Mouse (Mus musculus): ENCODE data around the gene Gpr157. TPM values are rescaled to one million over a fixed set of nuclear protein-coding genes. Genes with fewer than 3 reads are reported as not detected.

Gpr157 gene
- total RNA-seq, 2 experiments from 2014 or later: 0.62 to 2.6 TPM

DNA sequence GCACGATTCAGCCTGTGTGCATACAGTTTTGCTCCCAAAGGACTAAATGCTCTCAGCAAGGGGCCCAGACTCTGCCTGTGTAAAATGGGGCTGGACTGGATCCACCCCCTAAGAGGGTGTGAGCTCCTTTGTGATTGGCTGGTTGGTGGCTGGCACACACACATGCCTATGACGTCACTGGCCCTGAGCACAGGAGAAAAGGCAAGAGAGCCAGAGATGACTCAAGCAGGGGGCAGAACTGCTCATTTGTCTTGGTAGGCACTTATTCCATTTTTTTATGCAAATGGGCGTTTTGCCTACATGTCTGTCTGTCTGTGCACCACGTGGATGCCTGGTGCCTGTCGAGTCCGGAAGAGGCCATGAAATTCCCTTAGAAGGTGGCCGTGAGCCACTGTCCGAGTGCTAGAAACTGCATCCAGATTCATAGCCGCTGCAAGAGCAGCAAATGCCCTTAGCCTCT lies 50.9 kb downstream of the Gpr157 start:
- ATAC-seq (replicated peaks; ENCODE audit: poor library complexity, severe bottlenecking): peak; percentile 77

DNA sequence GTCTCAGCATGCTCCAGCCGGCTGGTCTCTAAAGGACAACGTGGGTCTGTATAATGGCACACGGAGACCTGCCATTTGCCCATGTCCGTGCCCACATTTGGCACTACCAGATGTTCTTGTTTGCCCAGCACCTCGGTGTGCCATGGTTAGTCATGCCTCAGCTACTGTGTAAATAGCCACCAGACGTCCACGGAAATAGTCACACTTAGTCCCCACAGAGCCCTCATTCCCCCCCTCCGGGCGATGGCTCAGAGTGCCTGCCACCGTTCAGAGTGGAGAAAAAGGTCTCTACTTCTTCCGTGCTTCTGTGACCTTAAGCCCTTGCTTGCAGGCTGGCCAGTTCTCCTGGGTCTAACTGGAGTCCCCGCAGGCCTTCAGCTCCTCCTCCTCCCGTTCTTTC lies 51.9 kb downstream of the Gpr157 start:
- ATAC-seq (replicated peaks; ENCODE audit: poor library complexity, severe bottlenecking): no peak

DNA sequence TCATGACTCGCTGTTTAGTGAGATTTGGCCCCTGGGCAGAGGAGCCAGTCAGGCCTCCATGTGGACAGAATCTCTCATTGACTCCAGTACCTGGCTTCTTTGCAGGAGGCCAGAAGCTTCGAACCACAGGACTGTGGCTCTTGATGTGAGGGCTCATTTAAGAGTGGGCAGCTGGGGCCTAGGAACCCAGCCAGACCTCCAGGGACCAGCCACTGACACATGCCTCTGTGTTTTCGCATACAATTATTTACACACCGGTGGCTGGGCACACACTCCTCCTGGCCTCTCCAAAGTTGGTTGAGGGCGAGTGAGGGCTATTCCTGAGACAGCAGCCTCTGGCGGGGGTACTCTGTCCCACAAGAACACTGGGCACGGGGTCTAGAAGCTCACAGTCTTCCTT lies 53.2 kb downstream of the Gpr157 start:
- ATAC-seq (replicated peaks; ENCODE audit: poor library complexity, severe bottlenecking): no peak

DNA sequence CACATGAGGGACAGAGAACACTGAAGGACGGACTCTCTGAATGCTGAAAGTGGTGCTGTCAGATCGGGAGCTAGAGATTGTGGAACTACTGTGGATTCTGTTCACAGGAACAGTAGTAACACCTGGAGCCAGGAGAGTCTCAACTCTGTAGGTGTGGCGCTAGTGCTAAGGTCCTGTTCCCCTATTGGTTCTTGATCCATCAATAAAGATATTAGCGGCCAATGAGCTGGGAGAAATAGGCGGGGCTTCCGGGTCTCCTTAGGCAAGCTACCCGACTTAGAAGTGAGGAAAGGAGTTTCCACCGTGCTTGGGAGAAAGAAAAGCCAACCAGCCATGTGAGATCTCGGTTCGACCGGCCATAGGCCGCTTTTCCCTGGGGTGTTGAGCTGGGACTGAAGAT lies 57.1 kb downstream of the Gpr157 start:
- ATAC-seq (replicated peaks; ENCODE audit: poor library complexity, severe bottlenecking): no peak

- ATAC-seq (replicated peaks; ENCODE audit: poor library complexity, severe bottlenecking): no peak
Observed at GRCm38 (mm10) chr4:150146286-150146685, 59.1 kb downstream of the Gpr157 start.

- no peak for ATAC-seq (replicated peaks; ENCODE audit: poor library complexity, severe bottlenecking)
Observed at GRCm38 (mm10) chr4:150151045-150151444, 63.9 kb downstream of the Gpr157 start.

DNA sequence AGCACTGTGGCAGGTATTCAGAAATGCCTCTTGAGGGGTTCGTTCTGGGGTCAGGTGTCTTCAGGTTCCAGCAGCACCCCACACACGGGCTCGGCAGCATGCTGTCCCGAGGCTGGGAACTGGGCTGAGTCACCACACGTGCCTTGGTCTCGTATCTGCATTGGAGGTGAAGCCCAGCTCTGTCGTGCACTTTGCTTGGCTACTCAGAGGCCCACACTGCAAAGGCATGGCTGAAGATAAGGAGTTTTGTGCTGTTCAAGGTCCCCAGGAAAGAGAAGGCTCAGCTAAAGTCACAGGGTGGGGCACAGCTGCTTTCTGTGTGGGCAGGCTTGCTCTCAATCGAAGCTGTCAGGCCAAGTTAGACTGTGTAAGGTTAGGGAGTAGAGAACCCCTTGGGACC lies 65.3 kb downstream of the Gpr157 start:
- ATAC-seq (replicated peaks; ENCODE audit: poor library complexity, severe bottlenecking): no peak

DNA sequence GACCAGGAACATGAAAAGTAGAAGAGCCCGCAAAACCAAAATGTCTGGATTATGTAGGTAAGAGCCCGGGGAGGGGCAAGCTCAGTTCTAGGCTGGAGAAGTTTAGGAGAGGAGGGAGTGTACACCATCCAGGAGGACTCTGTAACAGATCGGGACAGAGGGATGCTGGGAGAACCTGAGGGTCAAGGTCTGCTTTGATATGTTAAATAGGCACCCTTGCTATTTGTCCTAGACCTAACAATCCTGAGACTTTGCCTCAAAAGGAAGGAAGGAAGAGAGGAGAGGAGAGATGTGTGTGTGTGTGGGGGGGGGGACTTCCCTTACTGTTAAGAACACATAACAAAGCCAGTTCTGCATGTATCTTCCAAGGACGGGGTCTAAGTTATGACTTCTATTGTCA lies 68.1 kb downstream of the Gpr157 start:
- no peak for ATAC-seq (replicated peaks; ENCODE audit: poor library complexity, severe bottlenecking)

Other genes with a start within 250 kb of the Gpr157 start
- not detected in 2 replicates for gene Spsb1, start 132.3 kb upstream of the Gpr157 start, total RNA-seq (2014; fragmentation: Nextera tagmentation)
- gene Spsb1, start 132.3 kb upstream of the Gpr157 start, total RNA-seq (2017): not detected in 2 replicates
- gene H6pd, start 78.3 kb upstream of the Gpr157 start, total RNA-seq (2014; fragmentation: Nextera tagmentation): 15.3 and 18.1 TPM in 2 replicates
- gene H6pd, start 78.3 kb upstream of the Gpr157 start, total RNA-seq (2017): 27.5 and 28.8 TPM in 2 replicates
- not detected in 2 replicates for gene Slc2a5, start 31.9 kb downstream of the Gpr157 start, total RNA-seq (2014; fragmentation: Nextera tagmentation)
- not detected in 2 replicates for gene Slc2a5, start 31.9 kb downstream of the Gpr157 start, total RNA-seq (2017)
- gene Slc2a7, start 61.6 kb downstream of the Gpr157 start, total RNA-seq (2014; fragmentation: Nextera tagmentation): not detected in 2 replicates
- gene Slc2a7, start 61.6 kb downstream of the Gpr157 start, total RNA-seq (2017): not detected in 2 replicates
- gene Car6, start 114.0 kb downstream of the Gpr157 start, total RNA-seq (2014; fragmentation: Nextera tagmentation): not detected in 2 replicates
- not detected in 2 replicates for gene Car6, start 114.0 kb downstream of the Gpr157 start, total RNA-seq (2017)
- gene Eno1, start 149.4 kb downstream of the Gpr157 start, total RNA-seq (2014; fragmentation: Nextera tagmentation): 409 and 424 TPM in 2 replicates
- gene Eno1, start 149.4 kb downstream of the Gpr157 start, total RNA-seq (2017): 380 and 423 TPM in 2 replicates
- 78.8 and 90.6 TPM in 2 replicates for gene Rere, start 194.3 kb downstream of the Gpr157 start, total RNA-seq (2014; fragmentation: Nextera tagmentation)
- 11.8 and 22.7 TPM in 2 replicates for gene Rere, start 194.3 kb downstream of the Gpr157 start, total RNA-seq (2017)

Data from granulocyte monocyte progenitor cell, adult 5-6 weeks (primary cell).